Mouse (Mus musculus): Measurements from ENCODE around the gene Dennd6b. TPM values are rescaled to one million over a fixed set of nuclear protein-coding genes. Genes with fewer than 3 reads are reported as not detected.

Gene Dennd6b
- polyA plus RNA-seq, 1 experiment = 137 TPM

DNA sequence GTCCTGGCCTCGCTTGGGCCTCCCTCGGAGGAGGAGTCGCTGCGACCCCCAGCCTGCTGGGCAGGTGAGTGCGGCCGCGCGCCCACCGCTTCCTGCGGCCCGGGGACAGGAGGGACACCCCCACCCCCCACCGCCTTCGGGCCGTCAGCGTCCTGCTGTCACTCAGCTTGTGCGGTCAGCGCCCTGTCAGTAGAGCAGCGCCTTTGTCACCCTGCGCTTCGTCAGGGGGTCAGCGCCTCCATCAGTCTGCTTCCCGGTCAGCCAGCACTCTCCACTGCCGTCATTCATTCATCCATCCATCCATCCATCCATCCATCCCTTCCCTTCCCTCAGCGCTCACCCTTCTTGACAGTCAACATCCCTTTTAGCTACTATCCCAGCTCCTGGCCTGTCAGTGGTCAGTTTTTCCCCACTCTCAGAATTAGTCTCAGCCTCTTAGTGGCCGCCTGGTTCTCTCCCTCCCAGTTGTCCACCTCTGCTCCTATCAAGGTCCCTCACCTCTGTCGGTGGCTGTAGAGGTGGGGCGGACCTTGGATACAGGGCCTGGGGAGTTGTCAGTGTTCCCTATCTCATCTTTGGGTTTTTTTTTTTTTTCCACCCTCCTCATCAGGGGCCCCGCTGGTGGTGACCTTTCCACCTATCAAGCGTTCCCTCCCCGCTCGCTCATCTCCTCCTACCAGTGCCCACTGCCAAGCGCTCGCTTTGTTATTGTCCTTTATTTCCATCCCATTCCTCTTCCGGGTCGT is 15.6 kb upstream of the Dennd6b start:
- Histone ChIP-seq H3K4me3 (ENCODE audit: insufficient read depth, low read length) (peak overlapping the region; percentile 91), H3K4me1 (ENCODE audit: control insufficient read depth, insufficient read depth, low read length) (peaks cover 6% of the 10 kb centered on the region), H3K27ac (ENCODE audit: insufficient read depth, low read length) (peak overlapping the region; percentile 100)
- no peak for TF ChIP-seq POLR2A (IDR thresholded peaks at IDR 0.05; ENCODE audit: extremely low read depth, insufficient read depth, low read length)
- TF ChIP-seq CTCF (IDR thresholded peaks at IDR 0.05; ENCODE audit: extremely low read depth, insufficient read depth, low read length) = no peak

GRCm38 (mm10) chr15:89210915-89211715 is 14.8 kb upstream of the Dennd6b start, which contains the start of gene Ppp6r2:
TSS of gene Ppp6r2 (plus strand) at chr15:89211553.
- peak within 1 kb of the TSS; percentile 91 for H3K4me3 ChIP-seq (ENCODE audit: insufficient read depth, low read length)
- TF ChIP-seq CTCF (IDR thresholded peaks at IDR 0.05; ENCODE audit: extremely low read depth, insufficient read depth, low read length) (no peak), POLR2A (IDR thresholded peaks at IDR 0.05; ENCODE audit: extremely low read depth, insufficient read depth, low read length) (0 out of 2 replicates have a peak, but pooled peaks have one; percentile 21)
- H3K27ac ChIP-seq (ENCODE audit: insufficient read depth, low read length) = peak within 1 kb of the TSS; percentile 100
- H3K4me1 ChIP-seq (ENCODE audit: control insufficient read depth, insufficient read depth, low read length) = peaks cover 6% of the 10 kb centered on the region

GRCm38 (mm10) chr15:89209886-89210761 is 13.8 kb upstream of the Dennd6b start:
- TF ChIP-seq CTCF (IDR thresholded peaks at IDR 0.05; ENCODE audit: extremely low read depth, insufficient read depth, low read length) (peak; percentile 75), POLR2A (IDR thresholded peaks at IDR 0.05; ENCODE audit: extremely low read depth, insufficient read depth, low read length) (no peak)
- Histone ChIP-seq H3K4me3 (ENCODE audit: insufficient read depth, low read length) (peak overlapping the region; percentile 91), H3K27ac (ENCODE audit: insufficient read depth, low read length) (peak overlapping the region; percentile 67), H3K4me1 (ENCODE audit: control insufficient read depth, insufficient read depth, low read length) (peaks cover 4% of the 10 kb centered on the region)

DNA sequence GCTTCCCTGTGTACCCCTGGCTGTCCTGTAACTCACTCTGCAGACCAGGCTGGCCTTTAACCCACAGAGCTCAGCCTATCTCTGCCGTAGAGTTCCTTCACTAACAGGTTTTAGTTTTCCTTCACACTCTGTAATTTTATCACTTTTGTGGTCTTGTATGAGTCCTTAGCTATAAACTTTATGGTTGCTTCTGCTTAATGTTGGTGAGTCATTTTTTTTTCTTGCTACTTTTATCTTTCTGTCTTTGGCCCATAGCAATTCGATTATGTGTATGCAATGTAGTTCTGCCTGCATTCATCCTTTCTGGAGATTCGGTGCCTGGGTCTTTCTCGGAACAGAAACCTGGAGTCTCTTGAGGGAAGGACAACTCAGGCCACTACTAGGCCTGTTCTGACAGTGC is 11.2 kb upstream of the Dennd6b start:
- H3K4me3 ChIP-seq (ENCODE audit: insufficient read depth, low read length) = no peak overlapping the region
- peaks cover under 1% of the 10 kb centered on the region; the same call in 1 of the 2 replicates for H3K4me1 ChIP-seq (ENCODE audit: control insufficient read depth, insufficient read depth, low read length)
- H3K27ac ChIP-seq (ENCODE audit: insufficient read depth, low read length) = no peak overlapping the region
- TF ChIP-seq CTCF (IDR thresholded peaks at IDR 0.05; ENCODE audit: extremely low read depth, insufficient read depth, low read length) (no peak), POLR2A (IDR thresholded peaks at IDR 0.05; ENCODE audit: extremely low read depth, insufficient read depth, low read length) (no peak)

DNA sequence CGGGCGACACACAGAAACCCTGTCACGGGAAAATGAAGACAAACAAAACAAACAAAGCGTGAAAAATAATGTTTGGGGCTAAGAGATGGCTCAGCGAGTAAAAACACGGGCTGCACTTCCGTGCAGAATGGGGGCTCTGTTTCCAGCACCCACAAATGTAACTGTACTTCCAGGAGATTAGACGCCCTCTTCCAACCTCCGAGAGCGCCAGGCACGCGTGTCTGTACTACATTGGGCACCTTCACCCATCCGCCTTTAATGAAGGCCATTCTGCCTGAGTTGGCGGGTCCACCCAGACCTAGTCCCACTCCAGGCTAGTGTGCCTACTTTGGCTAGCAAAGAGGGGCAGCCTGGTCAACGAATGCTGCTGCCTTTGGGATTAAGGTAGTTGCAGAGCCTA is 760 bp upstream of the Dennd6b start:
- peaks cover 4% of the 10 kb centered on the region for H3K4me1 ChIP-seq (ENCODE audit: control insufficient read depth, insufficient read depth, low read length)
- H3K27ac ChIP-seq (ENCODE audit: insufficient read depth, low read length) = no peak overlapping the region; the same call in 1 of the 2 replicates
- TF ChIP-seq POLR2A (IDR thresholded peaks at IDR 0.05; ENCODE audit: extremely low read depth, insufficient read depth, low read length) (no peak), CTCF (IDR thresholded peaks at IDR 0.05; ENCODE audit: extremely low read depth, insufficient read depth, low read length) (no peak)
- peak overlapping the region; percentile 87 for H3K4me3 ChIP-seq (ENCODE audit: insufficient read depth, low read length)

- peak; percentile 90 for TF ChIP-seq POLR2A (IDR thresholded peaks at IDR 0.05; ENCODE audit: extremely low read depth, insufficient read depth, low read length)
- TF ChIP-seq CTCF (IDR thresholded peaks at IDR 0.05; ENCODE audit: extremely low read depth, insufficient read depth, low read length) = no peak
- Histone ChIP-seq H3K4me3 (ENCODE audit: insufficient read depth, low read length) (peak overlapping the region; percentile 87), H3K27ac (ENCODE audit: insufficient read depth, low read length) (peak overlapping the region; percentile 99), H3K4me1 (ENCODE audit: control insufficient read depth, insufficient read depth, low read length) (peaks cover 4% of the 10 kb centered on the region)
Measured at GRCm38 (mm10) chr15:89195690-89196312, 495 bp downstream of the Dennd6b start.

DNA sequence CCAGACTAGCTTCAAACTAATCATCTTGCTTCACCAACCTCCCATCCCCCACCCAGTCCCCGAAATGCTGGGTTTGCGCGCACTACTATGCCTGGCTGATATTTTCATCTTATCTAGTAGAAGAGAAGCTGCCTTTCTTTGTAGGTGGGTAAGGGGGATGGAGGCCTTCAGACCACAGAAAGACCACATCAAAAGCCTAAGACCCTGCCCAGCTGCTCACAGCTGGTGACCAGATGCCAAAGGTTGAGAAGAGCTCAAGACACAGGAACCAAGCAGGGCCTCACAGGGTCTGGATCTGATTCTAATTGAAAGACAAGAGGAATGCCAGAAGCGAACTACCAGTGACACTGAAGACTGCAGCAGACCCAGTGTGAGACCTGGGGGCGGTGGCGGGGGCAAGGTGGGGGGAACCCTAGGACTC is 1.0 kb downstream of the Dennd6b start:
- Histone ChIP-seq H3K4me1 (ENCODE audit: control insufficient read depth, insufficient read depth, low read length) (peaks cover 4% of the 10 kb centered on the region), H3K4me3 (ENCODE audit: insufficient read depth, low read length) (peak overlapping the region; percentile 87), H3K27ac (ENCODE audit: insufficient read depth, low read length) (no peak overlapping the region)
- no peak for TF ChIP-seq CTCF (IDR thresholded peaks at IDR 0.05; ENCODE audit: extremely low read depth, insufficient read depth, low read length)
- no peak for TF ChIP-seq POLR2A (IDR thresholded peaks at IDR 0.05; ENCODE audit: extremely low read depth, insufficient read depth, low read length)

DNA sequence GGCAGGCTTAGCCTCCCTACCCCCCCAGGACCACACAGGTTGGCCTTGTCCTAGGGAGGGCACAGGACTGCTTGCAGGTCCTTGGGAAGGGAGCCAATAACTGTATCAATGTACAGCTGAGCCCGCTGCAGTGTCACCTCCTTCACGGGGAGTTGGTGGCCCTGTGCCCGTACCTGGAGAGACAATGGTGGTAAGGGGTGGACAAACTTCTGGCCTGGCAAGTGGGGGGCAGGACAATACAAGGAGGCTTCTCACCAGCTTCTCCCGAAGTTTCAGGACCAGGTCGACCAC is 11.4 kb downstream of the Dennd6b start:
- H3K4me3 ChIP-seq (ENCODE audit: insufficient read depth, low read length) = no peak overlapping the region
- TF ChIP-seq CTCF (IDR thresholded peaks at IDR 0.05; ENCODE audit: extremely low read depth, insufficient read depth, low read length) = no peak
- no peak for TF ChIP-seq POLR2A (IDR thresholded peaks at IDR 0.05; ENCODE audit: extremely low read depth, insufficient read depth, low read length)
- H3K4me1 ChIP-seq (ENCODE audit: control insufficient read depth, insufficient read depth, low read length) = peaks cover 2% of the 10 kb centered on the region
- H3K27ac ChIP-seq (ENCODE audit: insufficient read depth, low read length) = no peak overlapping the region
